Mouse (Mus musculus): Measurements from ENCODE around the gene Sfrp5.
A peak's percentile ranks its signal among the peaks of the same experiment; 100 is the strongest.

Gene Sfrp5

DNA sequence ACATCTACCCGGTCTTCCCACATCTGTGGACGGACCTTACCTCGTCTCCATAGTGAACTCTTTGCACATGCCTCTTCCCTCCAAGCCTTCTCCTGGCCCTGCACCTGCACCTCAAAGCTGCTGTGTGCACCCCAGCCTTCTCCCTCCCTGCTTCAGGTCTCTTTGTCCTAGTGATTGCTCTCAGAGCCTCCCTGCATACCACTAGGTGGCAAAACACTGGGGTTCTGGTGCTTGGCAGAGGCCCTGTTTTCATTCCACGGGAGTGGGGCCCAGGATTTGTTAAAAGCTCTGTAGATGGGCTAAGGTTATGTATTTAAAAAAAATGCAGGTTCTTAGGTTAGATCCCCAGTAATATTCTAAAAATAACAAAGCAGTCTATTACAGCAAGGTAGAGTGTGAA is 5.0 kb downstream of the Sfrp5 start:
- no peak for DNase-seq

DNA sequence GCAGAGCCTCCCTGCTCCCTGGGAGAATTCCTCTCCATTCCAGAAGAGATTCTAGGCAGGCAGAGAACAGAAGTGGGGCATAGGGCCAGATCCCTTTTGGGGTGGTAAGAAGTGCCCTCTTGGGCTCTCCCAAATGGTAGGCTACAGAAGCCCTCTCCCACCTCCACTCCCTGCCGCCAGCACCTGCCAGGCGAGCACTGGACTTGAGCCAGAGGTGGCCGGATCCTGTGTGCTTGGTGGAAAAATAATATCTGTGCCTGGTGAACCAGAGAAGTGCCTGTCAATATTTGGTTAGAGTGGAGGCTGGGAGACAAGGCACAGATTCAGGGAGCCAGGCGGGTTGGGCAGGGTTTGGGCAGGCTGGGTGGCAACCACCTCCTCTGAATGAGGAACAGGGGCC is 5.7 kb downstream of the Sfrp5 start:
- DNase-seq = no peak

DNA sequence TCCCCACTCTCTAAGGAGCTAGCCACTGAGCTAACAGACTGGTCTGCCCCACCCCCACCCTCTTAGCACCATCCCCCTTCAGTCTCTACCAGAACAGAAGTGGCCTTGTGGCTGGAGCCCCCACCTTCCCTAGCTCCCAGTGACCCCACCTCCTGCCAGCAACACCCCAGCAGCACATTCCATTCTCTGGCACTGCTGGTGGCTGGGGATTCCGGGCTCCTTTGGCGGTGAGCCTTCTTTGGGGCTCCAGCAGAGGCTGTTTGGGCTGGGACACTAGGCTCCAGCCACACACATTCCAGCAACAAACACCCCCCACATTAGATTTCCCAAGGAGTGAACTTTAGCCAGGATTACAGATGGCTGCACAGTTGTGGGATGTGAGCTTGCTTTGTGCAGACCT is 8.7 kb downstream of the Sfrp5 start:
- DNase-seq = peak; percentile 38

DNA sequence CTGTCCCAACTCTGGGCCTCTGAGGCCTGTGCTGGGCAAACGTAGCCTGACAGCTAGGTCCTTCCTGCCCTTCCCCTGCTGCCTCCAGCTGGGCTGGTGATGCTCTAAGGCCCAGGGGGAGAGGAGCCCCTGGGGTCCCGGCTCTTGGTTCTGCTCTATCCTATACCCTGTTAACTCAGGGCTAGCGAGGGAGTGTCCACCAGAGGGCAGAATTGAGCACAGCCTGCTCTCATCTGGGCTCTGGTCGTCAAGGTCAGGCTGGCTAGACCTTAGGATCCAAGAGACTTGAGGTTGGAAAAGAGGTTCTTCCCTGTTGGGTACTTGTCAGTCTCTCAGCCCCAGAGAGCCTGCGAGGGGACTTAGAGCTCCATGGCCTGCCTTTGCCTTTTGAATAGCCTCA is 11.6 kb downstream of the Sfrp5 start:
- peak; percentile 63 for DNase-seq

DNA sequence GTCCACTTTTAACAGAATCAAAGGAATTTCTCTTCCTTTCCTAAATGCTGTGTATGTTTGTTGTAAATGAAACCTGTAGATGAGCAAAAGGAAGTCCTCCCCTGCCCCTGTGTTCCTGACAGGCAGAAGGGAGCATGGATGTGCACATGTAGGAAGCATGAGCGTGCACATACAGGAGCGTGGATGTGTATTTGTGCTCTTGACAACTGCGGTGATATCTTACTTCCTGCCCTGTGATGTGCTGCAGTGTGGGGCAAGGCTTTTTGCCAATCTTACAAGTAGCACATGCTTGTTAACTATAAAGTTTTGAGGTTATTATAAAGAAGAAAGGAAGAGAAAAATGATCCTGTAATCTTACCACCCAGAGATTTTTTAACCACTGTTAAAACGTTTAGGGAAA is 12.3 kb downstream of the Sfrp5 start:
- no peak for DNase-seq

DNA sequence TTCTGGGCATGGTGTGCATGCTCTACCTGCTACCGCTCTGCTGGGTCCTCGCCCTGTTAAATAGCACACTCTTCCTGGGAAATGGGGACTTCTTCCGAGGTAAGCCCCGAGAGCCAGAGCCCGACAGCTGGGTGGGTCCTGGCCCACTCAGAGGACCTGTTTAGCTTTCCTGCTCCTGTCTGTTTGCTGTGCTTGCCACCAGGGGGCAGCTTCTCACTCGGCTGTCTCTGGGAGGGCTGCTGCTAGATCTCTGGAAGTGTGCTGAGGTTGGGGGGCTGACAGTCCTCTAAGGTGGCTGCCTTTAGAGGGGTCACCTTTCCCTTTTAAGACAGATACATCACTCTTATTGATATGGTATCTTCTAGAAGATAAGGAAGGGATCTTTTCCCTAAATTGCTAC is 19.4 kb downstream of the Sfrp5 start:
- DNase-seq = no peak

DNA sequence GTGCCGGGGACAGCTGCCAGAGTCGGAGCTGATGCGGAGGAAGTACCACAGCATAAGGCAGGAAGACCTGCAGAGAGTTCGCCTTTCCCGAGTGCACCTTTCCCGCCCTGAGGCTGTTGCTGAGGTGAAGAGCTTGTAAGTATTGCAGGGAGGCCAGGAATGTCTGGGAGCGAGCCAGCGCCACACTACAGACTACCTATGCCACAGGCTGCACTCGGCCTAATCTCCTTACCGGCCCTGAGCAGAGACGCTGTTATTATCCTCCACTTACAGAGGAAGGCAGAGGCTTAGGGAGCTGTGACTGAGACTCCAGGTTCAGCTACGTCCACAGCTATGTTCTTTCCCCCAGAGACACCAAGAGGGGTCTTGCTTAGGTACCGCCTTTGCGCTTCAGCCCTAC is 22.7 kb downstream of the Sfrp5 start:
- DNase-seq = peak; percentile 64

DNA sequence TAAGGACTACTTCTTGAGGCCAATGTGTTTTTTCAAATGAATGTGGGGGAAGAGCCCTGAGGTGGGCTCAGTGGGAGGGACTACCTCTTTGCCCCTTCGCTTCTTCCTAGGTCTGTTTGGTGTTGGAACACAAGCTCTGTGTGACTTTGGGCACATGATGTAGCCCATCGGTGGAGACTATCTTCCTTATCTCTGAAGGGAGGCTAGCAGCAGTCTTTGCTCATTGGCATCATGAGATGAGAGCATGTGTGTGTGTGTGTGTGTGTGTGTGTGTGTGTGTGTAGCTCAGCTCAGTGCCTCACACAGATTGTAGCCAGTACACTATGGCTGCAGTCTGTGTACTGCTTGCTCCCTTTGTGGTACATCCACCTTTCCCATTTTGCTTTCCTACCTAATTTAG is 24.6 kb downstream of the Sfrp5 start:
- DNase-seq = no peak

DNA sequence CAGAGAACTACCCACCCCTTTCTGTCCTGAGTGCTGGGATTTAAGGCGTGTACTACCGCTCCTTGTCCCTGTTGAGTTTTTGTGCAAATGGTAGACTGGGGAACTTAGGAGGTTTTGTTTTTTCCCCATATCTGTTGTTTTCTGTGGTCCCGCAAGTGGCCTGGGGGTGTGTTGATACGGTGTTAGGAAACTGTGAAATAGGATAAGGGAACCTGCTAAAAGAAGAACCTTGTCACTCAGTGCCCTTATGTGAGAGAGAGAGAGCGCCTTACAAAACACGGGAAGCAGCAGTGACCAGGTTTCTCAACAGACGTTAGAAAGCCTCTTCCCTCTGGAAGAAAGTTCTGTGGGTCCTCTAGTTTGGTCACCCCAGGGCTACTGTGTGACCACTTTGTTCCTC is 25.2 kb downstream of the Sfrp5 start:
- no peak for DNase-seq

DNA sequence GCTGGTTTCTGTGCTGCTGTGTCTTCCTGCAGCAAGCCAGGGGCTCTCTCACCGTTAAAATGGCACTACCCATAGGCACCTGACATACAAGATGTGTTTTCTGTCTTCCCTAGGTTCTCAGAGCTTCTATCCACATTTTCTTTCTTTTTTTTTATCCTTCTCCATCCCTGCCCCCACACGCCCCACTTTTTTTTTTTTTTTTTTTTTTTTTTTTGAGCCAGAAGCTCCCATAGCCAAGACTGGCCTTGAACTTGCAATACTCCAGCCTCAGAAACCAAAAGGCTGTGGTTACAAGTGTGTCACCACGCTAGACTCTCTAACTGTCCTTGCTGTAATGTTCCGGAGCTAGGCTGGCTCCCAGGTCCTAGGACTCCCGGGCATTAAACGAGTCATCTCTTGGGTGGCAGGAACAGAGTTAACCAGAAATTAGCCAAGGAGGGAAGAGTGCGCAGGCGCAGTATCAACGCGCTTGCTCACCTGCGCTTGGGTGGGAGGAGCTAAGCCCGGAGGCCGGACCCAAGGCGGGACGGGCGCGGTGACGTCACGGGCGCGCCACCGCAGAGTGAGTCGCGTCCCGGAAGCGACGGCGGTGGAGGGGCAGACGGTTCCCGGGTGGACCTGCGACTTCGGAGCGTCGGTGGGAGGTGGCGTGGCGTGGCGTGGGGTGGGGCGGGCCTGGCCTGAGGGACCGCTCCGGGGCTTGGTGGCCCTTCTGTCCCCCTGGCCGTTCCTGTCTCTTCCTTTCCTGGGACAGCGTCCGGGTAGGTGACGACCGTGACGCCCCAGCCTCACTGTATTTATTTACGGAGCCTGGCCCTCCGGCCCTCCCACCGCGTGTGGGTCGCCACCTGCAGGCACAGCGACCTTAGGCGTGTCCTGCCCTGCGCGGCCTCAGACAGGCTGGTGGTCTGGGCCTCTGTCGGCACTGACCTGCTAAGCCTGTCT is 31.8 kb downstream of the Sfrp5 start:
- DNase-seq = peak; percentile 93

DNA sequence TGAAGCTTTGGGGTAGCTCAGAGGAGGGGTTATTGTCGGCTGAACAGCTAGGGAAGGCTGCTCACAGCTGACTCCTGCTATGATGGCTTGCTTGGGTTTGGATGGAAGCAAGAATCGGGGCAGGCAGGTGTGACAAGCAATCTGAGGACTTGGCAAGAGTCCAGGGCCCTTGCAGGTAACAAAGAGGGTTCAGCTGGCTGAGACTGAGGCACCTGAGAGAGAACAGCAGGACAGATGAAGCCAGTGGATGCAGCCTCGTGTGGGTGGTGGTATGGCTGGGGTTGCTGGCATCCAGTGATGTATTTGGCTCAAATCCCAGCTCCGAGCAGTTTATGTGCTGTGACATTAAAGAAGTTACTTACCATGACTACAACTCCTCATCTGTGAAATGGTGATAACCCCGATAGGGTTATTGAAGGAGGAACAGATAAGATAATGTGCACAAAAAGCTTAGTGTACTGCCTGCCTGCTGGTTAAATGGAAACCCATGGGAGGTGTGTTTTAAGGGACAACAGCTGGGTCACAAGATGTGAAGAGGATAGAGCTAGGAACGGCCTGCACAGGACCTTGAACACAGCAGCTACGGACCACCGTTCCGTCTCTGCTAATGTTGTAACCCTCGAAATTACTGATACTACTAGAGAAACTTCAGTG is 32.6 kb downstream of the Sfrp5 start:
- peak; percentile 25 for DNase-seq

DNA sequence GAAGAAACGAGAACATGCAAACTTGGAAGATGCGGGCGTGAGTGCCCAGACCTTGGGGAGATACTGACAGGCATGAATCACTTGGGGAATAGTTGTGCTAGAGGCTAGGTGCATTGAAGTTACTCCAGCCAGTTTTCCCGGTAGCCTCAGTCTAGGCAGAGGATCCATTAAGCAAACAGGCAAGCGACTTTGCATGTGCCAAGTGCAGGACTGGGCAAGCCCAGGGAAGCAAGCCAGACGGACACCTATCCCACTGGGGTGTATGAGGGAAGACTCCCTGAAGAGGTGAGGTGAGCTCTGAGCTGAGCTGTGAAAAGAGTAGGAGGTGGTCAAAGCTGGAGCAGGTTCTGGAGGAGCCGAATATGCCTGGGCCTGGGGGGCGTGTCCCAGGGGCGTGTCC is 34.6 kb downstream of the Sfrp5 start:
- no peak for DNase-seq

DNA sequence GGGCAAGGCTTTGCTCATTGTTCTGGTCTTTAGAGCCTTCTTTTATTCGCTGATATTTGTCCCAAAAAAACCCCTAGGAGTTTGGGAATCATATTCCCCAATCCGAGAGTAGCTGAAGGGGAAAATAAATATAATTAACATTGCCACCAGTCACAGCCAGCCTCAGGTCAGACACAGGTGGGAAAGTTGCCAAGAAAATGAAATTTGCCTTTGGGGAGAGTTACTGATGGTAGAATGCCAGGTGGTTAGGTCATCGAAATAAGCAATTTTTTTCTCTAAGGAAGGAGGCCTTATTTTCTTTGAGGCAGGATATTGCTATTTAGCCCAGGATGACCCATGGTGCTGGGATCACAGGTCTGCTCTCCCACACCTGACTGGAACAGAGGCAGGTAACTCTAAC is 35.3 kb downstream of the Sfrp5 start:
- DNase-seq = no peak

DNA sequence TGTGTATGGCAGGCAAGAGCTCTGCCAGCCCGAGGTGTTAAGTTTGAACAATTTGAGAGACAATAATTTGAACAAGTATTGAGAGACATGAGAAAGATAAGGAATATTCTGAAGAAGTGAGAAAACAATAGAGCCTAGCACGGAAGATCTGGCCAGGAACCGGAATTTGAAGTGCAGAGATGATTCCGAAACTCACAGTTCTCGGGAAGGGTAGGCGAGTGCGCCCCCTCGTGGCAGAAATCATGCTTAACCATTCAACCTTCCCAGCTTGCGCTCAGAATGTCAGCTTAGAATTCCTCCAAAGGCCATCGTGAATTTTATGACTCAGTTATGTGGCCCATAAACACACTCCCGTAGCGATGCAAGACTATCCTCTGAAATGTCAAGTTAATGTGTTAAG is 35.9 kb downstream of the Sfrp5 start:
- peak; percentile 93 for DNase-seq

DNA sequence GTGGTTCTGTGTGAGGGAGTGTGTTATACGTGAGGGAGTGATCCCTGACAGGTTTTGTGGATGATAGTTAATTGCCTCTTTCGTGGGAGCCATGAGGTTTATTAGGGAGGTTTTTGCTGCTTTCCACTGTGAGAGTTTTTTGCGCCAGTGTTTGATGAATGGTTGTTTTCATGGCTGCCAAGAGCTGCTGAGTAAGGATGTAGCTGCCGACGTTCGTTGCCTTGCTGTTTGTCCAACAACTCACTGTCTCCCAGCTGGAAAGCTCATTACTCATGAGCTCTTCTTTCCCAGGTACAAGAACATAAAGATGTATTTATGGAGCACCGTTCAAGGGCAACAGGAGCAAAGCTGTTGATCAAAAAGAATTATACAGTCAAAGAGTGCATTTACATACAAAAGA is 37.9 kb downstream of the Sfrp5 start:
- DNase-seq = no peak

DNA sequence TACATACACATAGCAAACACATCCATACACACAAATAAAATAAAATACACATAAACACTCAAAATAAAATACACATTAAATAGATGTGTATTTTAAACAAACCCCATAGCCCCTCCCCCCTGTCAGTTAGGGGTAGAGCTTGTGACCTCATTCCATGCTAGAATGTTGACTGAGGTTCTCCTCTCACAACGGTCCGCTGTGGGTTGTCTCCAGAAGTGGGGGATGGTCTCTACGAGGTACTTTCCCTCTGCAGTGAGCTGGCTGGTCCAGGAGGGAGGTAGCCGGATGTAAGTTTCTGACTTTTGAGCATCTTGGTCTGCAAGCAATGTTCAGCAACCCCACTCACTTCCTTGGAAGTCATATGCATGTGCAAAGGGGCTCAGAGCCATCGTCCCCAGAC is 38.3 kb downstream of the Sfrp5 start, which contains the start of gene Zfyve27:
TSS of gene Zfyve27 (plus strand) at position 188 of the 400 bp plus-strand sequence.
- no peak for DNase-seq

DNA sequence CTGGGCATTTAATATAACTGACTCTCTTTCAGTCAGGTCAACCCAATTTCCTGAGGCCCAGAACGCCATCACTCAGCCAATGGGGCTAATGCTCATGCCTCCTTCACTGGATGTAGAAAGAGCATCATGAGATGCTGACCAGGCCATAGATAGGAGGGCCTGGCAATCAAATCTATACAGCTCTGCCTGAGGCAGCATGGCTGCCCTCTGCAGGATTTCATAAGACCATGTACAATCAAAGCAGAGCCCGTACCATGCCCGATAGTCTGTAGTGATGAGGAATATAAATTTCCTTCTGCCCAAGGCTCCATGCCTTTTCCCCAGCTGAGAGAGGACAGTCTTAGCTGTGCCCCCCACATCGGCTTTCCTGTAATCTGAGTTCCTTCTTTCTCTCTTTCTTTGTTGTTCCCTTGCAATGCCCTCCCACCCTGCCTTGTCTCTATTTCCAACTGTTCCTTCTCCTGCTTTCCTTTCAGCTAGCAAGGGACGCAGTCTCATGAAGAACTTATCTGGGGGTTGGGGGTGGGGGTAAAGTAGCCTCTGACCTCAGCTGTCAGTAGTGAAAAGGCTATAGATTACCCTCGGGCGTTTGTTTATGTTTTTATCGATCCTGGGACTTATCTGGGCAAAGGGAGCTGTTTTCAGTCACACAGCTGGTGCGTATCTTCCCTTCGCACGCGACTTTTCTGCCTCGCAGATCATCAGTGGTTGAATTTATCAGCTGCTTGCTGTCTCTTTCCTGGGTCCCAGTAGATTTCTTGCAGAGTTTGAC is 43.6 kb downstream of the Sfrp5 start:
- no peak for DNase-seq

DNA sequence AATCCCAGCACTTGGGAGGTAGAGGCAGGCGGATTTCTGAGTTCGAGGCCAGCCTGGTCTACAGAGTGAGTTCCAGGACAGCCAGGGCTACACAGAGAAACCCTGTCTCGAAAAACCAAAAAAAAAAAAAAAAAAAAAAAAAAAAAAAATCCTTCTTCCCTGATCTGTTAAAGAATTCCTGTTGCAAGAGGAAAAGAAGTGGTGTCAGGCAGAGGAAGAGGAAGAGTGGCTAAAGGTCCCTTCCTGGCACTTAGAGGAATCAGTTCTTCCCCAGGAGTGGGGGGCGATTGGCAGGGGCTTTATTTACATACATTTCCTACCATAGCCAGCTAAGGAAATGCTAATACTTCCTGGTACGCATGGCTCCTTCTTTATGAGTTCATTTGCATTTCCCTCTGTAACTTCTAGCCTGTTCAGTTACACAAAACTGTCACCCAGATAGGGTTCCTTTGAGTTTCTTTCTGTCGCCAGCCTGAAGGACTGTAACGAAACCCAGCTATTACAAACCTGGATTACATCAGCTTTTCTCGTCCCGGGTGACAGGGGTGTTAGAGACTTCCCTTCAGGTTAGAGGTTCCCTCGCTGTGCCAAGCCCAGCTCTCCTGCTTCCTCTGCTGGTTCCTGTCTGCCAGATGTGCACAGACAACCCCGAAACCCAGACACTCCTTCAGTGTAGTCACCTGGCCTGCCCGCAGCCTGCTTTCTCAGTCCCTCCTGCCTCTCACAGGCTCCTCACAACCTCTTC is 44.4 kb downstream of the Sfrp5 start:
- DNase-seq = no peak

DNA sequence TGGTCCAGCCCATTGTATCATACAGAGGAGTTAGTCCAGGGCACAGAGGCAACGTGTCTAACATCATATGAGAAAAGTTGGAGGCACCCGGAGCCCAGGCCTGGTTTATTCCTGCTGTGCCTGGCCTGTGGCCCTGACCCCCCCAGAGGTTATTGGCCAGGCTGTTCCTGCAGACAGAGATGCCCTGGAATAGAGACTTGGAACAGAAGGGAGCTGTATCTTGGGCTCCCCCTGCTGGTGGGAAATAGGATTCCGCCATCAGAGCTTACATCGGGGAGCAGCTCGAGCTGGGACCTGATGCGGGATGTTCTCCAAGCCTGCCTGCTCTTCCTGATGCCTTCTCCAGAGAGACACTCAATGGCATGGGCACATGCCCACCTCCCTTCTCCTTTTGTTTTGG is 50.1 kb downstream of the Sfrp5 start:
- DNase-seq = peak; percentile 93

DNA sequence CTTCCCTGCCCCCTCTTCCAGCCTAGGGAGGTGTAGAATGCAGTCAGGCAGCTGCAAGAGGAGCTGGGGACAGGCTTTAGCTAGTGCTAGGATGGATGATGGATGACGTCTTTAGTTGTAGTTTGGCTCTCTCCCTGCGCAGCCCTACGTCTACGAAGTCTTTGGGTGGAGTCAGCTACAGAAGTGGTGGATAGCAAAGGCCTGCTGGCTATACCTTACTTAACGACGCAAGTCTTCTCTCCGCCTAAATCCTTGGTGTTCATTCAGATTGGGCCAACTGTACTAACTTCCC is 53.5 kb downstream of the Sfrp5 start:
- DNase-seq = no peak

Measured in lung, postnatal 10 days (tissue).